Mouse (Mus musculus) kidney, postnatal 36 days (tissue): ENCODE data around the gene Cfap69.

ENCODE experiments used
- DNase-seq, 2 experiments: peaks; one replicate each; pipeline ENCODE4 v3.0.0; 2021 to 2022; ENCODE audit warnings: mixed read lengths in 2 of 2

The Cfap69 gene

GRCm38 (mm10) chr5:5648817-5649569 lies 15.0 kb downstream of the Cfap69 start:
- no peak for DNase-seq

DNA sequence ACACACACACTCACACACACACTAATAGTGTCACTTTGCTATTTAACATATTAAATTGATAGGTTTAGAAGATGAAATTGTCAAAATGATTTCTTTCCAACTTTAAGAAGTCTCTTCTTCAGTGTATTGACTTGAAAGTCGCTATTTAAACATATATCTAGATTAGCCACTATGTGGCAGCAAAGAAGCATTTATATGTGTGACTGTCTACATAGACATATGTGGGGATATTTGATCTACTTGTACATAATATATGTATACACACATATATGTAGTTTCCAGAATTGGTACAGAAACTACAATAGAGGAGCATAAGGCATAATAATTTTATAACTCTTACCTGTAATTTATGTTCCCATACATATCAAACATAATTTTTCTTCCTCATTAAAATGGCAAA lies 17.9 kb downstream of the Cfap69 start:
- DNase-seq, result no peak

GRCm38 (mm10) chr5:5638496-5638895 lies 25.5 kb downstream of the Cfap69 start:
- DNase-seq, result no peak

- DNase-seq, result no peak
Observed at GRCm38 (mm10) chr5:5625491-5625890, 38.5 kb downstream of the Cfap69 start.

DNA sequence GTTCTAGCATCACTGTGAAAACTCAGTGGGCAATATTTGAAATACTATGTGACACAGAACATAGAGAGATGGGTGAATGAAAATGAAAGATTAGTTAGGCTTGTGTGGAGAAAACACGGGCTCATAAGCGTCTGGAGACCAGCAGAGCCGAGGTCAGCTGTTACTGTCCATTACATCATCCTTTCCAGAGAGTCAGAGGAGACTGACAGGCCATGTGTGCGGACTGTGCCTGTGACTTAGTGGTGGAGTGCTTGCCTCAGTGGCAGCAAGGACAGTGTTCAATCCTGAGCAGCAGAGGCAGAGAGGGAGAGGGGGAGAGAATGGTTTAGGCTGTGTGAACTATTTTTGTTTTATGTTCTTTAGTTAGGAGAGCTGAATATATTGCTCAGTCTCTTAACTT lies 45.7 kb downstream of the Cfap69 start:
- DNase-seq, result no peak

- DNase-seq, result no peak
Observed at GRCm38 (mm10) chr5:5610540-5610939, 53.5 kb downstream of the Cfap69 start.

DNA sequence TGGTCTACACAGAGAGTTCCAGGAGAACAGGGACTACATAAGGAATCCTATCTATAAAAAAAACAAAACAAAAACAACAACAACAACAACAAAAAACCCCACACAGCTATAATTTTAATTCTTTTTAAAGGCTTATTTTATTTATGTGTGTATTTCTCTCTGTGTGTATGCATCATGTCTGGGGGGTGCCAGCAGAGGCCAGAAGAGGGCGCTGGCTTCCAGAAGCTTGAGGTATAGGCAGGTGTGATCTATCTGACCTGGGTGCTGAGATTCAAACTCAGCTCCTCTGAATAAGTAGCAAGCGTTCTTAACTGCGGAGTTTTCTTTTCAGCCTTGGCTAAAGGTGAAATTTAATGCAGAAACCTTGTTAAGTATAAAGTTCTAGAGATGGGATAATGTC lies 76.4 kb downstream of the Cfap69 start:
- DNase-seq, result no peak

GRCm38 (mm10) chr5:5573749-5574317 lies 90.2 kb downstream of the Cfap69 start, which contains the start of gene Gm8773:
TSS of gene Gm8773 (plus strand) at chr5:5573799.
- DNase-seq, result peak in 1 of 2 experiments; percentile 16

- DNase-seq, result no peak
Observed at GRCm38 (mm10) chr5:5562435-5562834, 101.6 kb downstream of the Cfap69 start.

- no peak for DNase-seq
Observed at GRCm38 (mm10) chr5:5561041-5561706, 102.9 kb downstream of the Cfap69 start.

- DNase-seq, result no peak
Observed at GRCm38 (mm10) chr5:5559798-5560197, 104.2 kb downstream of the Cfap69 start.

DNA sequence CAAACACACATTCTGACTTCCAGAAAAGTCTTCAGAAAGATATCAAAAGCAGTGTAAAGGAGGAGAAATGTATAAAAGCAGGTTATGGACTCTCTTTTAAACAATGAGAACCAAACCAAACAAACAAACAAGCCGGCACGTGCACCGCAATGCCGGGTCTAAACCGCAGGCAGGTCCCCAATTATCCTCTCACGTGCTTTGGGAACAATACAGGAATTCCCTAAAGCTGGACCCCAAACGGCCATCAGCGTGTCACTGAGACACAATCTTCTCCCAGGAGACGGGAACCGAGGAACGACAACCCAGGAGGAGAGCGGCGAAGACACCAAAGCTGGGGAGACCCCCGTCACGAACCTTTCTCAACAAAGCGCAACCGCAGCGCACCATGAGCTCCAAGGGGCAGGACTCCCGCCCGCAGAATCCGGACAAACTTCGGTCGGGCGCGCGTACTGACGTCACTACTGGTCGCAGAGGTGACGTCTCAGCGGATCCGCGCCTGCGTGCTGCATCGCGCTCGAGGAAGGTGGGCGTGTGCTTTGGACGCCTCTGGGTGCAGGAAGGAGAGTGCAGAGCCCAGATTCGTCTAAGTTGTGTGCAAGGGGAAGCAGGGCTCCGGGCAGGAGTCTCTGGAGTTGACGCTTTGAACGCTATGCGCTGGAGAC lies 104.8 kb downstream of the Cfap69 start, which contains the start of gene Gtpbp10:
Gtpbp10 (minus strand) TSS at position 460 of the 662 bp plus-strand sequence.
- DNase-seq, result peak; percentile 90 to 95

- DNase-seq, result no peak
Observed at GRCm38 (mm10) chr5:5551110-5551509, 112.9 kb downstream of the Cfap69 start.

- no peak for DNase-seq
Observed at GRCm38 (mm10) chr5:5540385-5540784, 123.7 kb downstream of the Cfap69 start.

DNA sequence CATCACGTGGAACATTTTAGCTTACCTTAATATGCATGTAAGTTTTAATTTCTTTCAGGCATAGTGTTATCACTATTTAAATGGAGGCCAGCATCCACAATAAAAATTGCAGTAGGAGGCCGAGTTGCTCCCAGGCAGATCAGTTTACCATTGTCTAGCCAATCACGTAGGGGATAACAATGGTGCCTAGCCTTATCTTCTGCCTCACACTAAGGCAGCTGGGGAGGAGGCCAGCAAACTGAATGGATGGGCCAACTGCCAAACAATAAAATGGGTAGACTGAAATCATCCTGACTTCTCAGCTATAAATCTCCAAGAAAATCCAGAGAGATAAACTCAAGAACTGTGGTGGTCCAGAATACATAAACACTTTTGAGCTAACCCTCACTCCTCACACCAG lies 124.3 kb downstream of the Cfap69 start:
- DNase-seq, result no peak

DNA sequence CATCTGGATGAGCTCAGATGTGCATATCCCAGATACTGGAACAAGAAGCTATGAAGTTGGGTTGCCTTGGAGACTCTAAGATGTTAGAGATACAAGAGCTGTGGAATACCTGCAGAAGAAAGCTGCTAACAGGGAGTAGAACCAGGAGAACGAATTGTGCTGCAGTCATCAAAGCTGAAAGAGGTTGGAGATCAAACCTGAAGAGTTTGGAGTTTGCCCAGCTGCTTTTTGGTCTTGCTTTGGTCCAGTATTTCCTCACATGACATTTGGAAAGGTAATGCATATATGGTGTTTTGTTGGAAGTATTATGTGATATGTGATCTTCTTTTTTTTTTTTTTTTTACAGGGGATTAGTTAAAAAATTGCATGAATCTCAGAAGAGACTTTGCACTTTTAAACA lies 127.9 kb downstream of the Cfap69 start:
- peak; percentile 26 to 43 for DNase-seq

GRCm38 (mm10) chr5:5533656-5534420 lies 130.2 kb downstream of the Cfap69 start:
- DNase-seq, result peak; percentile 72 to 73
